Mouse (Mus musculus) myocyte (in vitro differentiated cells): Measurements from ENCODE around the gene Slc22a6.

ENCODE experiments used
- E2F4 ChIP-seq: IDR thresholded peaks from one replicate; pipeline ENCODE4 v1.6.1; 2011; ENCODE audit warnings: mild to moderate bottlenecking, control low read depth, moderate library complexity; ENCODE audit not compliant: insufficient read depth
- POLR2A ChIP-seq: IDR thresholded peaks from one replicate; pipeline ENCODE4 v1.6.1; 2011; ENCODE audit warnings: low read depth, mild to moderate bottlenecking, control low read depth, moderate library complexity; ENCODE audit not compliant: insufficient read length
- TCF12 ChIP-seq: IDR thresholded peaks from one replicate; pipeline ENCODE4 v1.6.1; 2011; ENCODE audit warnings: mild to moderate bottlenecking, control low read depth; ENCODE audit not compliant: poor library complexity, insufficient read depth, severe bottlenecking

- TF ChIP-seq E2F4 (no peak), POLR2A (no peak), TCF12 (no peak)
These were observed 28.6 kb downstream of the Slc22a6 start for GRCm38 (mm10) chr19:8646393-8646792.
